Mouse (Mus musculus) left cerebral cortex, postnatal 25 days (tissue): ENCODE results near the gene Gm17175. TPM values are rescaled to one million over a fixed set of nuclear protein-coding genes. Genes with fewer than 3 reads are reported as not detected.
"Not testable (repeated sequence)": the region's sequence is repeated elsewhere in the genome, so short reads cannot be mapped to it uniquely, and the experiment has no call there.

Source experiments
- DNase-seq, 2 experiments: peaks; one replicate each; pipeline ENCODE4 v3.0.0; 2022; ENCODE audit warnings: low spot score in 2 of 2, mixed read lengths in 1 of 2
- intact Hi-C: fragments of 180-260 bp; cut with DNase I; formaldehyde crosslinking; loops from one replicate; pipeline ENCODE4 v1.15.1; 2025
- total RNA-seq, 2 experiments: library from RNA; stranded (reverse); gene quantifications; 2 replicates each; pipeline ENCODE4 v1.2.3; 2021

Gene Gm17175
- total RNA-seq, result not detected

- DNase-seq, intact Hi-C loops: not testable (repeated sequence)
Observed at GRCm38 (mm10) chr14:51573963-51574362, at the start of gene Gm17175. TSS of gene Gm17175 (minus strand) at chr14:51574063.

- intact Hi-C loops, result no loop called here
- no peak for DNase-seq
Observed at GRCm38 (mm10) chr14:51611210-51611609, 37.3 kb upstream of the Gm17175 start, which contains the start of gene Gm17078. TSS of gene Gm17078 (minus strand) at chr14:51611310.

- DNase-seq, intact Hi-C loops: not testable (repeated sequence)
Observed at GRCm38 (mm10) chr14:51592039-51592438, 18.2 kb upstream of the Gm17175 start, which contains the start of gene Gm17174. TSS of gene Gm17174 (minus strand) at chr14:51592139.

- intact Hi-C loops, result no loop called here
- no peak for DNase-seq
Observed at GRCm38 (mm10) chr14:51552490-51552889, 21.4 kb downstream of the Gm17175 start, which contains the start of gene Gm5622. TSS of gene Gm5622 (plus strand) at chr14:51552790.

Other genes with a start within 250 kb of the Gm17175 start
- gene Gm7247, start 212.3 kb downstream of the Gm17175 start, total RNA-seq, result not detected
- not detected for gene Vmn2r88, start 163.2 kb downstream of the Gm17175 start, total RNA-seq
- not detected for gene Vmn2r89, start 122.2 kb downstream of the Gm17175 start, total RNA-seq
- gene Gm5622, start 21.3 kb downstream of the Gm17175 start, total RNA-seq, result not detected
- gene Gm17174, start 18.1 kb upstream of the Gm17175 start, total RNA-seq, result not detected
- gene Gm17078, start 37.2 kb upstream of the Gm17175 start, total RNA-seq, result not detected
- gene Gm4181, start 61.6 kb upstream of the Gm17175 start, total RNA-seq, result not detected
- gene Gm17079, start 121.4 kb upstream of the Gm17175 start, total RNA-seq, result not detected
- not detected for gene Gm5800, start 143.1 kb upstream of the Gm17175 start, total RNA-seq
- gene Ang4, start 199.5 kb upstream of the Gm17175 start, total RNA-seq, result not detected
- gene AY358078, start 226.0 kb upstream of the Gm17175 start, total RNA-seq, result not detected